35 mouse cellular contexts compared by ENCODE assay signal in the genomic region with DNA sequence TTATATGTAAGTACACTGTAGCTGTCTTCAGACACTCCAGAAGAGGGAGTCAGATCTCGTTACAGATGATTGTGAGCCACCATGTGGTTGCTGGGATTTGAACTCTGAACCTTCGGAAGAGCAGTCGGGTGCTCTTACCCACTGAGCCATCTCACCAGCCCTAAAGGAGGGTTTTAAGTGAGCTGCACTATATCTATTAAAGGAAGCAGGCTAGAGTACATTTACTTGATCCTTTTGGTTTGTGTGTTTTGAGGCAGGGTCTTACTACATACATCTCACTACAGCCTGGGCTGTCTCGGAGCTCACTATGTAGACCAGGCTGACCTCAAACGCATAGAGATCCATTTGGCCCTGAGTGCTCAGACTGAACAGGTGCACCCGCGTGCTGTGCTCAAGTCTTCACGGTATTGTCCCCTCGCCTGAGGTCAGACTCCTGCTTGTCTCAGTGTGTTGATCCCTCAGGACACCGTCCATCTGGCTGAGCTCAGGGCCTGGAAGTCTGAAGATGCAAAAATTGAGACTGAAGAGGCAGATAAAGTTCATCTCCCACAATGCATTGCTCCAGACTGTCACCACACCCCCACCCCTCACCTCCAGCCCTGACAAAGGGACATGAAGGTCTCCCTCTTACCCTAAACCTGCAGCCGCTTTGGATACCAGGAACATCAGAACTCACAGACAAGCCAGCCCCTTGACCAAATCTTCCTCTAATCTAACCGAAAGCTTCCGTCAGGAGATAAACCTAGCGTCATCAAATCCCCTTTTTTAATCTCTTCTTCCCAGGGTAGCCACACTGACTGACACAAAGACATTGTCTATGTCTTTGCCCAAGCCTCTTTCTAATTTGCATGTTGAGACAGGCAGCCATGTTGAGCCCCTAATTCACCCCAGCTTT. TPM values are rescaled to one million over a fixed set of nuclear protein-coding genes. Genes with fewer than 3 reads are reported as not detected.
DNase-seq lines count a peak whose midpoint lies in the region; ATAC-seq lines count a peak whose summit lies in the region.
"Had no signal": no experiment of that assay in that cellular context is flagged by ENCODE, and none has a peak within 500 bp of the region (broad histone marks: within the 10 kb centered on the region; RNA-seq: fewer than 3 reads in every experiment).

No protein-coding gene starts in this region.

- no peaks in the 10 kb centered on the region for H3K36me3 ChIP-seq in midbrain, embryonic 11.5 days (ENCODE audit: control insufficient read depth, insufficient read depth, low read length)
- H3K36me3 ChIP-seq in midbrain, embryonic 10.5 days, result no peaks in the 10 kb centered on the region
- H3K36me3 ChIP-seq: embryonic facial prominence, embryonic 13.5 days; forebrain, embryonic 10.5 days; heart, embryonic 12.5 days; intestine, embryonic 15.5 days; liver, embryonic 12.5 days had no signal

- H3K4me2 ChIP-seq in midbrain, embryonic 11.5 days, result no peak overlapping the region
- H3K4me2 ChIP-seq: embryonic facial prominence, embryonic 13.5 days; heart, embryonic 12.5 days; intestine, embryonic 15.5 days; liver, embryonic 12.5 days had no signal

- ATAC-seq in midbrain, embryonic 11.5 days (ENCODE audit: low FRiP score), result no peak
- no peak for ATAC-seq in megakaryocyte, adult 5-6 weeks (ENCODE audit: poor library complexity, severe bottlenecking)
- ATAC-seq: forebrain, postnatal 0 days; hindbrain, embryonic 16.5 days; intestine, embryonic 15.5 days; liver, embryonic 12.5 days; liver, postnatal 0 days had no signal

- 84% methylated on average over 14 of the region's 14 CpGs for WGBS in midbrain, embryonic 11.5 days
- 85% methylated on average over 14 of the region's 14 CpGs for WGBS in midbrain, embryonic 10.5 days

- H3K27ac ChIP-seq in midbrain, embryonic 11.5 days (ENCODE audit: low read depth, low read length), result no peak overlapping the region
- no peak overlapping the region for H3K27ac ChIP-seq in midbrain, embryonic 10.5 days (replicated peaks)
- H3K27ac ChIP-seq: embryonic facial prominence, embryonic 13.5 days; forebrain, embryonic 10.5 days; intestine, embryonic 15.5 days; kidney, postnatal 0 days; liver, embryonic 12.5 days; stomach, postnatal 0 days had no signal

- no peaks in the 10 kb centered on the region for H3K9me3 ChIP-seq in midbrain, embryonic 11.5 days (ENCODE audit: control insufficient read depth, low read length)
- no peaks in the 10 kb centered on the region for H3K9me3 ChIP-seq in midbrain, embryonic 10.5 days (replicated peaks)
- H3K9me3 ChIP-seq: embryonic facial prominence, embryonic 13.5 days; forebrain, embryonic 10.5 days; heart, embryonic 12.5 days; intestine, embryonic 15.5 days; liver, embryonic 12.5 days; megakaryocyte, embryonic 14.5 days had no signal

- H3K4me3 ChIP-seq in midbrain, embryonic 11.5 days (ENCODE audit: low read depth, low read length), result no peak overlapping the region
- H3K4me3 ChIP-seq in midbrain, embryonic 10.5 days, result no peak overlapping the region
- H3K4me3 ChIP-seq: embryonic facial prominence, embryonic 13.5 days; forebrain, embryonic 10.5 days; heart, embryonic 12.5 days; intestine, embryonic 15.5 days; liver, embryonic 12.5 days; megakaryocyte, embryonic 14.5 days had no signal

- peaks cover 4% of the 10 kb centered on the region; the same call in 1 of the 2 replicates for H3K27me3 ChIP-seq in midbrain, embryonic 11.5 days (ENCODE audit: control insufficient read depth, insufficient read depth, low read length)
- H3K27me3 ChIP-seq in midbrain, embryonic 10.5 days (ENCODE audit: low read depth, poor library complexity, severe bottlenecking), result peaks cover 27% of the 10 kb centered on the region
- H3K27me3 ChIP-seq: embryonic facial prominence, embryonic 13.5 days; intestine, embryonic 15.5 days had no signal

- no peak overlapping the region for H3K9ac ChIP-seq in midbrain, embryonic 11.5 days (ENCODE audit: low read length)
- H3K9ac ChIP-seq: embryonic facial prominence, embryonic 13.5 days; forebrain, postnatal 0 days; heart, embryonic 12.5 days; intestine, embryonic 15.5 days; liver, embryonic 12.5 days; liver, postnatal 0 days had no signal

- H3K4me1 ChIP-seq in midbrain, embryonic 11.5 days (ENCODE audit: control insufficient read depth, insufficient read depth, low read length), result peaks cover 4% of the 10 kb centered on the region; the same call in 1 of the 2 replicates
- H3K4me1 ChIP-seq in midbrain, embryonic 10.5 days, result peaks cover 15% of the 10 kb centered on the region

- peak; percentile 64 for DNase-seq in cerebellum, adult 9-10 months
- no peak for DNase-seq in cerebellum, postnatal 4 days (ENCODE audit: low spot score in 2 of 2)
- peak; percentile 80 for DNase-seq in midbrain, embryonic 11.5 days (ENCODE audit: low spot score, missing footprints)
- no peak for DNase-seq in midbrain, embryonic 10.5 days (ENCODE audit: low spot score)
- peak; percentile 83 for DNase-seq in brain, adult 2 months (ENCODE audit: low read depth, low spot score)
- DNase-seq in cerebellum, postnatal 25 days, result peak; percentile 46 to 65
- no peak for DNase-seq in B cell, adult 2 months
- DNase-seq: adrenal gland, adult 8-10 months; forebrain, postnatal 0 days; gastrocnemius, postnatal 14 days; heart, postnatal 14 days; kidney, adult 2 months; kidney, postnatal 4 days; layer of hippocampus, postnatal 36 days; liver, postnatal 0 days; lung, postnatal 36 days; midbrain, embryonic 14.5 days; right cerebral cortex, postnatal 25 days; spleen, adult 18-20 months; thymus, postnatal 4 days had no signal

RNA-seq across cellular contexts. Expression of a gene that starts 6.0 kb away (rescaled TPM):
- polyA plus RNA-seq in midbrain, embryonic 11.5 days (2014; fragmentation: Nextera tagmentation; extraction: Ambion mirVana), result 0.03 TPM in 1 of 2 replicates, not detected in the other
- not detected in 2 replicates for polyA plus RNA-seq in midbrain, embryonic 10.5 days (2016; fragmentation: Nextera tagmentation; extraction: Ambion mirVana)
- 1.1 and 1.8 TPM in 2 replicates for total RNA-seq in megakaryocyte, adult 5-6 weeks (2015)
- total RNA-seq in megakaryocyte, adult 5-6 weeks (2017), result 1.3 and 3.5 TPM in 2 replicates
- total RNA-seq: gastrocnemius, postnatal 14 days; heart, postnatal 14 days had no signal
- polyA plus RNA-seq: embryonic facial prominence, embryonic 13.5 days; forebrain, embryonic 10.5 days; hindbrain, embryonic 11.5 days; intestine, embryonic 15.5 days; kidney, postnatal 0 days; liver, embryonic 12.5 days; midbrain, embryonic 14.5 days had no signal

RNA-seq across cellular contexts. Expression of a gene that starts 23.4 kb away (rescaled TPM):
- 311 and 338 TPM in 2 replicates for polyA plus RNA-seq in midbrain, embryonic 11.5 days (2014; fragmentation: Nextera tagmentation; extraction: Ambion mirVana)
- polyA plus RNA-seq in midbrain, embryonic 10.5 days (2016; fragmentation: Nextera tagmentation; extraction: Ambion mirVana), result 320 and 339 TPM in 2 replicates
- 354 and 364 TPM in 2 replicates for total RNA-seq in megakaryocyte, adult 5-6 weeks (2015)
- 189 and 193 TPM in 2 replicates for total RNA-seq in megakaryocyte, adult 5-6 weeks (2017)

RNA-seq across cellular contexts. Expression of a gene that starts 33.9 kb away (rescaled TPM):
- polyA plus RNA-seq in midbrain, embryonic 11.5 days (2014; fragmentation: Nextera tagmentation; extraction: Ambion mirVana), result 0.29 TPM in 1 of 2 replicates, not detected in the other
- polyA plus RNA-seq in midbrain, embryonic 10.5 days (2016; fragmentation: Nextera tagmentation; extraction: Ambion mirVana), result 0.43 and 0.59 TPM in 2 replicates
- 0.85 and 1.1 TPM in 2 replicates for total RNA-seq in megakaryocyte, adult 5-6 weeks (2015)
- total RNA-seq in megakaryocyte, adult 5-6 weeks (2017), result 3.4 and 6.4 TPM in 2 replicates
- total RNA-seq: adrenal gland, adult 8-10 months; common myeloid progenitor, adult 5-6 weeks; granulocyte monocyte progenitor cell, adult 5-6 weeks; left cerebral cortex, postnatal 4 days; monocyte, adult 5-6 weeks had no signal
- polyA plus RNA-seq: embryonic facial prominence, embryonic 13.5 days; forebrain, embryonic 10.5 days had no signal

Comparison
In these comparisons a context has a peak if more than half of its experiments do, and no peak if none do; other contexts are left out.
1. DNase-seq: peak in cerebellum, adult 9-10 months (single experiment), midbrain, embryonic 11.5 days (single experiment), brain, adult 2 months (single experiment) and cerebellum, postnatal 25 days (2 of 2); none in cerebellum, postnatal 4 days (0 of 2), midbrain, embryonic 10.5 days (single experiment) and B cell, adult 2 months (0 of 2).